Mouse (Mus musculus) v-Abl transformed pro-B cells (cell line): ENCODE measurements around the gene F5.

Experiments used
- in situ Hi-C, 2 experiments: fragments of 400-800 bp; cut with MboI; formaldehyde crosslinking; loops; one replicate each; pipeline ENCODE4 v1.15.1; 2025; ENCODE audit not compliant: unreplicated experiment in 2 of 2

Gene F5

DNA sequence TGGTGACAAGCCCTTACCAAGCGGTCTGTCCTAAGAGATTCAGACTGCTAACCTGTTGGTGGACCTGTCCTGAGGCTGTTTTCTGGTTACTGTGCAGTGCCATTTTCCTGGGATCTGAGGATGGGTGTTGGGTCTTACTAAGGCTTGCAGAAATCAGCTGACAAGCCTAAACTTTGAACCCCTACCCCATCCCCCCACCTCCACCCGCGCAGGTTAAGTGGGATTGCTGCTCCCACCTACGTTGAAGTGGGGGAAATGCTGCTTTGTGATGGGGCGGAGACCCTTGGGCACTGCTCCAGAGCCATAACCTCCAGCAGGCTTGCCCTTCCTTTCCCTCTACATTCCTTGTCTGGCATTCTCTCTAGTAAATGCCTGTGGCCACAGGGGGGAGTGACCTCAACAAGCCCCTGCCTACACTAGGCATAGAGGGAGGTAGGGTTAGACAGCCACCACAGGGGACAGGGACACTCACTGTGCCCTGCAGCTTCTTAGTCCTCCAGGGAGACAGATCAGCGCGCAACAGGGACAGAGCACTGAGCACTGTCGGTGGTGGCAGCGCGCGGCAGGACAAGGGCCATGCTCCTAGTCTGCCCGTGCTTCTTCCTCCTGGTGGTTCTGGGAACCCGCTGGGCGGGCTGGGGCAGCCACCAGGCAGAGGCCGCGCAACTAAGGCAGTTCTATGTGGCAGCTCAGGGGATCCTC lies at the start of gene F5:
F5 (plus strand) TSS at position 452 of the 702 bp plus-strand sequence.
- in situ Hi-C loops, result no loop called here

GRCm38 (mm10) chr1:164109763-164110162 lies 41.9 kb upstream of the F5 start:
- in situ Hi-C loops, result no loop called here

DNA sequence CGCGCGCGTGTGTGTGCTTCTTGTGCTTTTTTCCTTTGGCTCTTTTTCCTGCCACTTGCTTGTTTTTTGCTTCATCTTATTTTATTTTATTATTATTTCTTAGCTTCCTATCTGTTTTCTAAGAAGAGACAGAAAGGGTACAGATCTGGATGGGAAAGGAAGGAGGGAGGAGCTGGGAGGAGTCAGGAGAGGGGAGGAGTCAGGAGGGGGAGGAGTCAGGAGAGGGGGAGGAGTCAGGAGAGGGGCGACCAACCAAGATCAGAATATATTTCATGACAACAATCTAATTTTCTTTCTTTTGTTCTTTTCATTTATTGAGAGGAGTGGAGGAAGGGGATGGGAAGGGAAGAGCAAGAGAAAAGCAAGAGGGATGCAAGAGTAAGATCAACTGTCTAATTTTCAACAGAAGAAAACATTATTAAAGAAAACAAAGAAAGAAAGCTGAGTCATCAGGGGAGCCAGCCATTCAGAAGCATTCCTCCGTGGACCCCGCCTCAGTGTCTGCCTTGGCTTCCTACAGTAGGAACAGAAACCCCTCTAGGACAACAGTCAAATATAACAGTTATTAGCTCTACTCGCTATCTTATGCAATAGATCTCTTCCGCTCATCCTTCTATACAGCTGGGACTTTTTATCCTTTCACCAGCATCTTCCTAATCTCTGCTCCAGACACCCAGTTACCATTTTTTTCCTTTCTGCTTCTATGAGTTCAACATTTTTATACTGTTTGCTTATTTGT lies 40.9 kb upstream of the F5 start:
- in situ Hi-C loops, result no loop called here

DNA sequence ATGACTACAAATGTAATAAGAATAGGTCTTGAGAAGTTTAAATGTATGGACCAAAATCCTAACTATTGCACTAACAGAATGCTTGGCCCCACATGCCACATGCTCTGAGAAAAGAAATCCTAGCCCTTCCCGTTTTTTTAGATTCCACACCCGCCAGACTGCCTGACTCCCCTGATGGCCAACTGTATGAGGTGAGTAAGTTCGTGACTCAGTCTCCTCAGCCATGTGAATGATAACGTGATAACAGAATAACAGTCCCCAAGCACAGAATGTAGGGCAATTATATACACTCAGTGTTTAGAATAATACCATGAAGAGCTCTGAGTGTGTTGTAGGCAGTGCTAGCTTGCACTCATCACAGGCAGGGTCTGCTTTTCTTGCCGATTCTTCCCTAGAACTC lies 37.4 kb upstream of the F5 start:
- in situ Hi-C loops, result no loop called here

DNA sequence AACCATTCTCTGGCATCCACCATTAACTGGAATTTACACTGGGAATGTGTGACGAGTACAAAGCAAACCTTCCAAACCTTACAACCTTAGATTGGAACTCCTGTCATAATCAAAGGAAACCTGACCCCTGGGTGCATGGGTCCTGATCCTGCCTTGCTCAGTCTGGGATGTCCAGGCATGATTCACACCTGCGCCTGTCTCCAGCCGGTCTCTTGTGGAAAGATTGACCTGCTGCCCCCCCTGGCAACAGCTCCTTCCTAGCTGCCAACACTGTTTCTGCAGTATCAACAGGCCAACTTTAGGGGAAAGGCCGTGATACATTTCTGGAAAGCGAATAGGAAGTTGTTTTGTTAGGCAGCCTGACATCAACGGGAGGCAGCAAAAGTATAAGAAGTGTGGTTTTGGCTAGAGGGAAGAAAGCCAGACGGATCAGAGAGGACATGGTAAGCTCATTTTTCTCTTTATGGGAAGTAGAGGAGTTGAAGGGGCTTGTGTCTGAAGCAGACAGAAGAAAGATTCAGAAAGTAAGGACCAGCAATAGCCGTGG lies 36.6 kb upstream of the F5 start, which contains the start of gene Selp:
Selp (plus strand) TSS at position 318 of the 547 bp plus-strand sequence.
- in situ Hi-C loops, result no loop called here

DNA sequence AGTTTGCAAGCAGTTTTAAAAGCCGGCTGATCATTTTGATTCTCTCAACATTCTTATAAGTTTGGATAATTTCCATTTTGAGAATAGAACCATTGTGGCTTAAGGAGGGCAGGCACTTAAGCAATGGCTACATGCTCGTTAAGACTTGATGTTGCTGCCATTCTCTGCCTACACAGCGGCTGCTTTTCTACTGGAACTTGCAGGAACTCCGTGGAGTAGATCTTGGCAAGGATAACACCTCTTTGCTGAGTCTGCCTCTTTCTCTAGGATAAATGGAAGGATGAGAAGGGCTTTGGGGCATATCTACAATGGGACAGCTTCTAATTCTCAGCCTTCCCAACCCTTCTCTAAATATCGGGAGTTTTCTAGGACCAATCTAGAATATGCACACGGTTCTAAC lies 36.0 kb upstream of the F5 start:
- in situ Hi-C loops, result no loop called here

DNA sequence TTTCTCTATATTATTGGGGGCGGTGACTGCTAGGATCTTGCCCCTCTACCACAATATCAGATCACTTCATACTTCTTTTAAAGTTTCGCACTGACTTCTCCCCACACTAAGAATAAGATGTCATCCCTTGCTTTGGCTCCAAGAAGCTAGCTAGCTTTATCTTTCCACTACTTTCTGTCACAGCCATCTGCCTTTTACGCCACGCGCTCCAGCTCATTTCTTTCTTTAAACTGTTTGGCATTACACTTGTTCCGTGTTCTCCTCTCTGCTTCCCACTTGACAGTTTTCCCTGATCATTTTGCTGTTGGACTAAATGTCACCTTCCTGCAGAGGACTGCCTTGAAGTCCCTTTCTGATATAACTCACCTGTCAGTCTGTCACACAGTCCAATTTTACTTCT lies 33.8 kb upstream of the F5 start:
- in situ Hi-C loops, result no loop called here

- in situ Hi-C loops, result no loop called here
Observed at GRCm38 (mm10) chr1:164119892-164120776, 31.5 kb upstream of the F5 start.

DNA sequence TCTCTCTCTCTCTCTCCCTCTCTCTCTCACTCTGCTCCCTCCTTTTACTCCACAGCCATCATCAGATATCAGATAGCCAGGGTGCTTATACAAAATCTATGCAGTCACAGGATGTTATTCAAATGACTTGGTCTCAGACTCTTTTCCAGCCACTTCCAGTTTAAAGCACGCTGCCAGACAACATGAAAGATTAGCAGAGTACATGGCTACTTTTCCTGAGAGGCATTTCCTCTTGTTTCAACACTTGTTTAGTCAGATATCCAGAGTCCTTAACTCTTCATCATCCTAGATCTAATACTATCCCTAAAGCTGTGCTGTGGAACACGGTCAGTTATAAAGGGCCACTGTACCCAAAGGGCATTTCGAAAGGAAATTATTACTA lies 30.9 kb upstream of the F5 start:
- in situ Hi-C loops, result no loop called here

GRCm38 (mm10) chr1:164123836-164124235 lies 27.8 kb upstream of the F5 start:
- in situ Hi-C loops, result no loop called here

- in situ Hi-C loops, result no loop called here
Observed at GRCm38 (mm10) chr1:164130013-164130412, 21.6 kb upstream of the F5 start.

DNA sequence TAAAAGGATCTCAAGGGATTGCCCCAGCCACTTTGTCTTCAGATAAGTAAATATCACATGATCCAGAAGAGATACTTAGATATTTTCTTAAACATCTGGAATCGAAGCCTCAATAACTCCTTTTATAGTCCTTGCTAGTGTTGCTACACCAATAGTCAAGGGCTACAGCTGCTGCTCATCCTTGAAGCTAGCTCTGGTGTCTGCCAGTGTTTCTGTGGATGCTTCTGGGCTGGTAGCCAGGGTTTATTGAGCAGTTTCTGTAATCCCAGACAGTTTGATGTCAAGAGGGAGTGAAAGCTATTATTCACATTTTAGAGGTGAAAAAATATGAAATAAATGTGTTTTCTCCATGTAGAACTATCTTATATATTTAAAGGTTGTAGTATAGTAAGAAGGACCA lies 19.0 kb upstream of the F5 start:
- in situ Hi-C loops, result no loop called here

DNA sequence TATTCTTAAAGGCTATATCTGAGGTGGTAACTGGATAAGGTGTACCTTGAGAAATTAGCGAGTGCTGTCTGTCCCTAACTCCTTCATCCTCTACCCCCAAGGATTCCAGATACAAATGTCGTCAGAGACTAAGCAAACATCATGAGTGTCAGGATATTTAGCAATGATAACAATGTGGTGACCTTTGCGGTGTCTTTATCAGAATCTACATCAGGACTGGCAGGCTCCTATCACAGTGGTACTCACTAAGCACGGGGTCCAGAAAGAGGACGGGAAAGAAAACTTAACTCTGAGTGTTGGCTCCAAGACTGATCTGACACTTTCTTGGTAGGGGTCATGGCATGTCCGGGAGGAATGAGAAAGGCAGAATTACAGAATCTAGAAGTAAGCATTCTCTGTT lies 17.5 kb upstream of the F5 start:
- in situ Hi-C loops, result no loop called here

- in situ Hi-C loops, result loop anchor here (5.0 kb wide), 3 partner anchors 47 to 128 kb away; no protein-coding TSS in a partner anchor
Observed at GRCm38 (mm10) chr1:164135360-164135759, 16.3 kb upstream of the F5 start.

- in situ Hi-C loops, result loop anchor here (5.0 kb wide), 3 partner anchors 46 to 129 kb away; no protein-coding TSS in a partner anchor
Observed at GRCm38 (mm10) chr1:164135960-164136359, 15.7 kb upstream of the F5 start.

GRCm38 (mm10) chr1:164136636-164137035 lies 15.0 kb upstream of the F5 start:
- in situ Hi-C loops, result loop anchor here (5.0 kb wide), 3 partner anchors 46 to 129 kb away; no protein-coding TSS in a partner anchor

GRCm38 (mm10) chr1:164138365-164139130 lies 13.1 kb upstream of the F5 start:
- in situ Hi-C loops, result loop anchor here (5.0 kb wide), 3 partner anchors 44 to 131 kb away; no protein-coding TSS in a partner anchor

DNA sequence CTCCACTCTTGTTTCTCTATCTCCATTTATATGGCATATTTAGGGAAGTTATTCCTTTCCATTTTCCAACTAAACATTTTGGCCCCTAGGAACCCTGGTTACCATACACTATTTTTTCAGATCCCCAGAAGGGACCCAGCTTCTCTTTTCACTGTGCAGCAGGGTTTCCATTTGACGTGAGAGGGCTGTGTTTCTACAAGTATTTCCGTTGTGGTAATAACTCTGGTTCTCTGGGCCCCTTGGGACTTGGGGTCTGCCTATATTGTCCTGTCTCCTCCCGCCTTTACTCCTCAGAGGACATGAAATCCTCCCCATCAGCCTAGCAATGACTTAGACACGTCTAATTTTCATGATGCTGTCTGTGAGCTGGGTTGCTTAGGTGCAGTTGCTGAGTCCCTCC lies 12.2 kb upstream of the F5 start:
- in situ Hi-C loops, result loop anchor here (5.0 kb wide), 3 partner anchors 43 to 132 kb away; no protein-coding TSS in a partner anchor

GRCm38 (mm10) chr1:164149083-164149482 lies 2.6 kb upstream of the F5 start:
- in situ Hi-C loops, result no loop called here

DNA sequence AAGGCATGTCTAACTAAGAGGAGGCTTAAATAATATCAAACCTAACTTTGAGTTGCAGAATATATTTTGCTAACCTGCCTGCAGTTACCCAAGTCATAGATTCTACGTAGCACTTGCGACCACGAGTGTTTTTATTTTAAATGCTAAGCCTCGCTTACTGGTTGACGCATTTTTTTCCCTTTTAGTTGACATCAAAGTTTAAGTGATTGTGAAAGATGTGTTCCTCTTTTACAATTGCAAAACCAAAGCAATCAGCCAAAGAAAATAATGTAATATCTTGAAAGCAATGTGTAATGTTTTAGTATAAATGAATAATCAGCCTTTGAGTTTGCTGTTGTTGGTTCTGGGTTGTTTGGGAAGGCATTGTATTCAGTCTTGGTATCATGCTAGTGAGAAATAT lies 1.2 kb downstream of the F5 start:
- in situ Hi-C loops, result no loop called here
